Mouse (Mus musculus): ENCODE data around the gene Tmem131l.
"Not testable (repeated sequence)": the region's sequence is repeated elsewhere in the genome, so short reads cannot be mapped to it uniquely, and the experiment has no call there.

Tmem131l gene

DNA sequence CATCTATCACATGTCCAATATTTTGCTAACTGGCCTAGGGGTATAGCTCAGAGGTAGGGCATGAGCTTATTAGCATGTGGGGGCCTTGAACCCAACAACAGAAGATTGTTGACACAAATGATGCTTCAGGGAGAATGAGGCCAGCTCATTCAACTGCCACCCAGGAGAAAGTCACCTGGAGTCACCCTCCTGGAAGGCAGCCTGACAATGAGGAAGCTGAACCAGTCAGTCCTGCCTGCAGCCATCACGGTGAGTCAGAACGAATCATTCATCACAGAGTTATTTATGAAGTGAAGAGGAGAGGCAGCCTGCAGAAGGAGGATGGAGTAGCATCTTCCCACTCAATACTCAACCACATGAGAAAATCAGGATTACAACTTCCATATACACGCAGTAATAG, 124.9 kb downstream of the Tmem131l start:
- DNase-seq (ENCODE audit: low spot score in 2 of 2) = peak in 1 of 2 experiments; percentile 14

DNA sequence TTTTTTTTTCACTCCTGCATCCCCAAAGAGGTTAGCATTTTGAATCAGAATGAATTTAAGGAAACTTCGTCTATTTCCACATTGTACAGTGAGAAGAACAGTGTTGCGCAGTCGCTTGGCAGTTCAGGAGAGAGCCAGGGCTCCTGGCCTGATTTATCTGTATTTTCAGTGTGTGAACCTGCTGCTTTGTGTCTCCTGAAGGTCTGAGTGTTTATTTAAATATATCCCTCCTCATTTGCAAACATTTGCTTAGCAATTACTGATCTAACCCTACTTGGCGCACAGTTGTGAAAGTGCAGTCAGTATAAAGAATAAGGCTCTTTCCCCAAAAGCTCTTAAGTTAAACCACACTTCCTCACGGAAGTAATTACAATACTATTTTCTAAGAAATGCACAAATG, 129.3 kb downstream of the Tmem131l start:
- no peak for DNase-seq (ENCODE audit: low spot score in 2 of 2)

DNA sequence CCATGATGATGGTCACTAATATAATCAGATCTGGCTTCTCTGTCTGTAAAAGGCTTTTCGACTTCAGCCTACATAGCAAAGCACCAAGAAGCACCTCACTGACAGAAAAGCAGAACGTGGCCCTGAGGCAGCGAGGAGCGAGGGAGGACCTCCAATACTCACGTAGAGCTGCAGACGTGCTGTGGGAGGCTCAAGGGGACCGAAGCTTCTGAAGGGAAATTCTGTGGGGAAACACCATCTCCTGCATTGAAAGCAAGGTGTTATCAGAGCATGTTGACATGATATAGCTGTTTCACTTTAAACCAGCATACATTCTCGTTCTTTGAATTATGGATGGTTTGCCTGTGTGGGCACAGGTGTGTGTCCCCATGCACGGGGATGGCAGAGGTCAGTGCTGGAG, 133.8 kb downstream of the Tmem131l start:
- DNase-seq (ENCODE audit: low spot score in 2 of 2) = no peak

DNA sequence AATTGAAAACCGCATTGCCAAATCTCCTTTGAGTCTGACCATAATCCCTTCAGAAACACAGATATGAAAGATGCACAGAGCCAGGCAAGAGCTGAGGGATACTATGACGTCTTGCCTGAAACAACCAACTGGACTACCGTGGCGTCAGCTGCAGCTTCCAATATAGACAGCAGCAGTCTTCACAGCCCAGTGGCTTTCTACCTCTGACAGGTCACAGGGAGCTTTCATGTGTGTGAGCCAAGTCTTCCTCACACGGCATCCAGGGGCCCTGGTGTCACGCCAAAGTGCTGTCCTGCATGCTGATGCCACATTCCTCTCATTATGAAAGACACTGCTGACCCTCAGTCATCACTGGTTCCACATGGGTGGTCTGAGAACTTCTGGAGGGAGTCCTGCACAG, 134.8 kb downstream of the Tmem131l start:
- no peak for DNase-seq (ENCODE audit: low spot score in 2 of 2)

DNA sequence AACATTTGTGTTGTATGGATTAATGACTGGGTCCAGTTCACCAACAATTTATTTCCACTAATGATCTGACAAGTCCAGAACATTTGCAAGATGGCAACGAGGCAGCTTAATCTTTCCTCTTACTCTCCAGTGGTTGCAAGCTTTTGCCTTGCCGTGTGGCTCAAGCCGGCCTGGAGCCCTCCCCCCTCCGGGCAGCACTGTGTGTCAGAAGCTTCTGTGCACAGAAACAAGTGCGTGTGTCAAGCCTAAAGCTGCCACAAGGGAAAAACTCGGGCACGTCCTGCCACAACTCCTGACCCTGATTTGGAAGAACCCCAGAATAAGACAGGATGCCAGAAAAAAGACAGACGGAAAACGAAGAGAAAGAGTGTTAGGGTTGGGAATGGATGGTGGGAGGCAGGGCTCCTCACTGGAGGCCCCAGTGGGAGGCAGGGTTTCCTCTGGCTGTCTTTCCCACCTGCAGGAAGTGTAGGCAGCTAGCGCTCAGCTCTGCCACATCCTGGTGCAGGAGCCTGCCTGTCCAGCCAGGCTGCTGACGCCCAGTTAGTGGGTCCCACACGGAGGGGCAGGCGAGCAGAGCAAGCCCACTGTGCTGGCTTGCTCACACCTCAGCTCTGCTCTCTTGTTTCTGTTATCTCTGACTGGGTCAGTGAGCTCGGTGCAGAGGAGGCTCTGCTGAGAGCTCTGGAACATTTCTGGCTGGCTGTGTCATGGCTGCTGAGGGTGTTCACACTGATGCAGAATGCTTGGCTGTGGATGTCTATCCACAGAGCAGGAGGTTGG, 135.6 kb downstream of the Tmem131l start:
- no peak for DNase-seq (ENCODE audit: low spot score in 2 of 2)

DNA sequence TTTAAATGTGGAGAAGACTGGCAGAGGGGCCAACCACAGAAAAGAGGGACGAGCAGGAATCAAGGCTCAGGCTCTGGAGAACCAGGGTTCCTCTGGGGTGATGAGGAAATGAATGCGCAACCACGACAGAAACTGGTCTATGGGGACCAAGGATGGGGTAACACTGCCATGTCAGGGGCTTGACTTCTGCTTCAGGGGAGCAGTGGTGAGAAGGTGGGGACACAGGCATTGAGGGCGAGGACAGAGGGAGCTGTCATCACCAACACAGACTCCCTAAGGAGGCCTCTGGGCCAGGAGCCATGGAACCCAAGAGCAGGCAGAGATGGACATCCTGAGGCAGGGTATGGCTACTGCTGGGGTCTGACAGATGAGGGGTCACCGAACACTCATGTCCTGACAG, 137.0 kb downstream of the Tmem131l start:
- DNase-seq (ENCODE audit: low spot score in 2 of 2) = no peak

DNA sequence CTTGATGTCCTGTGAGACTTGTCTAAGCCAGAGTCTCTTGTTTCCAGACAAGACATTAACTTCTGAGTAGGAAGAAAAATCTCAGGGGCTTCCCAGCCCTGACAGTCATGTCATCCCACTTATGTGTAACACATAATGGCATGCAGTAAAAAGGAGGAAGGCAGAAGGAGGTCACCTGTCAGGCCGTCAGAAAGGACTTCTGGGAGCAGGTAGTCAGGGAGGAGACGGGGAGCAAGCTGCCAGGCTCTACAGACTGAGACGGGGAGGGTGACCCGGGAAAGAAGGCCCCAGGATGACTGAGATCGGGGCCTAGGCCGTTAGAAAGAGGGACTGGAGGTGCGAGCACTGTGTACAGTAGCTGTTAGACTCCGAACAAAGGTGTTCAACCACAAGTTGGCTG, 137.5 kb downstream of the Tmem131l start:
- no peak for DNase-seq (ENCODE audit: low spot score in 2 of 2)

DNA sequence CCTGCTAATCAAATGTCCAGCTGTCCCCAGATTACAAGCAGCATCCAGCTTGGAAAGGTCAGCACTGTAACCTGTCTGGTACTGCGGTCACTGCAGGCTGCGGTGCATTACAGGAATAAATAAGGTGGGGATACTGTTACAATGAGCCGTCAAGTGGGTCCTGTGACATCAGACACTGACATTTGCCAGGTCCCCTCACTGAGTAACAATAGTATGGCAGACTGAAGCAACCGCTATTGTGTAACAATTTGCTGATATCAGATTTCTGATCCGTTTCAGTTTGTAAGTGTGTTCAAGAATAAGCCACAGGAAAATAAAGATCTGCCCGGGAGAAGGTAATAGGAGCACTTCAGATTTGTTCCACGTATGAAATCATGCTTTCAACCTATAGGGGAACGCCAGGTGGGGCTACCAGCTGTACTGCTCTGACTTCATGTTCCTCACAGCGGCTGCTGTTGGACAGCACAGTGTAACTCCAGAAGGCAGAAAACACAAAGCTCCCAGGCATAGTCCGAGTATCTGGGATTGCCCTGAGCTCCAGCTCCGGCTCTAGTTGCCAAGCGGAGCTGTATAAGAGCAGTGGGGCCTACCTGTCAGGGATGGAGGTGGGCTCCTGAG, 139.1 kb downstream of the Tmem131l start:
- no peak for DNase-seq (ENCODE audit: low spot score in 2 of 2)

DNA sequence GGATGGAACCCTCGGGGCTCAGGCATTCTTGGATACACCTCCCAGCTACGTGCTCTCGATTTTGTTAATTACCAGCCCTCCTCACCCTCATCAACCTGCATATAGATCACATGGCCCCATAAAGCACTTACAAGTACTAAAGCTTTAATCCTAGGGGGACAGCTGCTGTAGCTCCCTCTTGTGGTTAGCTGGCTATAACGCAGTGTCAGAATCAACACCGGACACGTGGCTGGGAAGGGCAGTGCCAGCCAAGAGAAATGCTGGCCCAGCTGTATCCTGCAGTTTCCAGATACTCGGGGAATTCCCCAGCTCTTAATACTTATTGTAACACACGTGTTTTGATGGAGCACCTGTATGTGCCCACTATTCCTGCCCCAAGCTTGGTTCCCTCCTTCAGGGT, 140.4 kb downstream of the Tmem131l start:
- DNase-seq (ENCODE audit: low spot score in 2 of 2) = peak; percentile 23 to 24

DNA sequence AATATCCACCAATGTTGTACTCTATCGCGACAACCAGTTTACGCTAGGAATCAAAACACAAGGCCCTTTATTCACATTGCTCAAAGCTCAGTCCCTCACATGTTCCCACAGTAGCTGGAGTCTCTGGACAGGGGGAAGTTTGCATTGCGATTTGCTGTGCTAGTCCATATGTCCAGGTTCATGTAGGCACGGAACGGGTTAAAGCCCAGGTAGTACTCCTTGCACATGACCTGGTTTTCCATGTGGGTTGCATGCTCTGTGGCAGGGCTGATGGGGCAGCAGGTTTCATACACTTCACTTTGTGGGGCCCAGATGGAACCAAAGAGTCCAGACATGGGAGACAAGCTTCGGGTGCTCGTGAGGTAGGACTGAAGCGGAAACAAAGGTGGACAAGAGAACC, 141.7 kb downstream of the Tmem131l start:
- no peak for DNase-seq (ENCODE audit: low spot score in 2 of 2)

DNA sequence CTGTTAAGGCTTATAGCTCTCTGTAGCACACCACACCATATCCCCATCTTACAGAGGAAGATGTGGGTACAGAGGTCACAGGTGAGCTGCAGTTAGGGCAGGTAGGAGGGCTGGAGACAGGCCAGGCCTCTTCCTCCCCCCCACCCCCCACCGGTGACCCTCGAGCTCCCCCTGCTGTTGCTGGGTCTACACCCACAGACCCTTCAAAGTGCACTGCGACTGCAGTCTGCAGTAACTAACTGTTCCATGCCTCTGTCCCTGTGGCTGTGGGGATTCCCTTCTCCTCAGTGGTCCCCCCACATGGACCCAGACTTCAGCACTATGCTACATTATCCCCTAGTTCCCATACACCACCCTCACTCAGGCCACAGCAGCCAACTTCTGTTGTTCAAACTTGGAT, 144.2 kb downstream of the Tmem131l start:
- no peak for DNase-seq (ENCODE audit: low spot score in 2 of 2)

DNA sequence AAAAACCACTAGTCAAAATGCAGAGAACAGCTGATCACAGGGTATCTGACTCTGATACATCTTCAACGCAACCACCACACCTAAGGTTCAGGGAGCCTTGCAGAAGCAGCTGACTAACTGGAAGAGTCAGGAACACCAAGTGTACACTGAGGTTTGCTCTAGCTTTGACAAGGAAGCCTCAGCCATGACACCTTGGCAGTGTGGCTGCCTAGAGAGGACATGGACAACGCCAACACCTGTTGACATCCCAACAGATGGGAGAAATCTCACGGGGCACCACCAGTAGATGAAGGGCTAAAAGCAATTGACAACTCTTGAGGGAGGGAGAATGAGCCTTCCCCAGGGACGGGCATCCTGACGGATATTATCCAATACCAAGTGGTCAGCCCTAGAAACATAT, 144.9 kb downstream of the Tmem131l start:
- no peak for DNase-seq (ENCODE audit: low spot score in 2 of 2)

DNA sequence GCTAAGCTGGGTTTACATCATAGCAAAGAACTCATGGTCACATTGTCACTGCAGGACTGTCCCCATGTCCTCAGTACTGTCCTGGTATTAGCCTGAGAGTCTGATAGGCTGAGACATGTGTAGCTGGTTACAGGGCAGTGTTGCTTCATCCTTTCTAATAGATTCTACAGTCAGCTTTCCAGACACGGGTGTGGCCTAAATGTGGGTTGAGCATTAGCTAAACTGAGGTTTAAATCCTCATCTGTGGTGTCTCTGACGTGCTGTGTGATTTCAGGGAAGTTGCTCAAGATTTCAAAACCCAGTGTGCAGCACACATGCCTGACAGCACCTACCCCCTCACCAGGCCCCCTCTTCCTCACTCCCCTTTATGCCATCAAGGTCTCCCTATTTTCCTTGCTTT, 154.8 kb downstream of the Tmem131l start:
- DNase-seq (ENCODE audit: low spot score in 2 of 2) = no peak

DNA sequence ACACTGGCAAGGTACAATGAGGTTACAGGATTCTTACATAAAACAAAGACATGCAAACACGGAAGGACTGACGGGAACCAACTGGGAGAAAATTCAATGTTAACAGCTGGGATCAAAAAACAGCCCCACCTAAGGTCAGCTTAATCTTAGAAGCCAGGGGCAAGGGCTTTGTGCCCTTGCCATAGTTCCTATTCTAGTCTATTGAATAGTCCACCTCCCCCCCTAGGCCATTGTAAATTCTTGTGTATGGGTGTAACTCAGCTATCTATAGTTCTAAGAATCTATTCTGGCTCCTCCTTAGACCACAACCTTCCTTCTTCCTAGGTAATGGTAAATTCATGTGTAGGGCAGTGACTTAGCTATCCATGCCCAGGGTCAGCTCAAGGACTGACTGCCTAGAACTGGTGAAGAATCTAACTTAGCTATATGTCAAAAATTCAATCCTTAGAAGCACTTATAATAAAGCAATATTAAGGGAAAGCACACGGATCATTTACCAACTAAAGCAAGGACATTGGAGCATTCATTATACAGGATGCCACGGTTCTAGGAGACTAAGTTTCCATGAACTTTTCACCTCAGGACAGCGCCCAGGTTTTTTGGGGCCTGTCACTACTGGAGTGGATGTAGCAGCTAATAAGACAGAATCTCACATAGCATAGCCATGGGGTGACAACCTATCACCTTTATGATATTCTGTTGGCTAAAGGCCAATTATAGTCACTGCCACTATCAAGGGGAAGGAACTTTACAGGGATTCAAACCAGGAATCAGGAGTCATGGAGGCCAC, 160.5 kb downstream of the Tmem131l start:
- DNase-seq (ENCODE audit: low spot score in 2 of 2) = not testable (repeated sequence)

DNA sequence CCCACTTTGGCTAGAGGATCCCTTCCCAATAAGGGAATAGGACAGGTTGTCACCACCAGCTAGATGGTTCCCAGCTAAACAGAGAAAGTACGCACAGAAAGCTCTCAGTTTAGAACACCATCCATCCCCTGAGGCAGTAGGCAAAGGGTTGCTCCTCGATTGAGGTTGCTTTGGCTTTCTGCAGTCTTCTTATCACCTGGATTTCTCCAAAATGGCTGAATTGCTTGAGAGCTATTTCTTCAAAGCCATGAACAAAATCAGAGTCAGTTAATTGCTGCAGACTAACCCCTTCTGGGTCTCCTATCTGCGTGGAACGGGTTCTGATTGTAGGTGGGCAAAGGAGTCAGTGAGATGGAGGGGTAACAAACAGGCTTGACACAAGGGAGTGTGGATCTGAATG, 161.2 kb downstream of the Tmem131l start:
- DNase-seq (ENCODE audit: low spot score in 2 of 2) = no peak

DNA sequence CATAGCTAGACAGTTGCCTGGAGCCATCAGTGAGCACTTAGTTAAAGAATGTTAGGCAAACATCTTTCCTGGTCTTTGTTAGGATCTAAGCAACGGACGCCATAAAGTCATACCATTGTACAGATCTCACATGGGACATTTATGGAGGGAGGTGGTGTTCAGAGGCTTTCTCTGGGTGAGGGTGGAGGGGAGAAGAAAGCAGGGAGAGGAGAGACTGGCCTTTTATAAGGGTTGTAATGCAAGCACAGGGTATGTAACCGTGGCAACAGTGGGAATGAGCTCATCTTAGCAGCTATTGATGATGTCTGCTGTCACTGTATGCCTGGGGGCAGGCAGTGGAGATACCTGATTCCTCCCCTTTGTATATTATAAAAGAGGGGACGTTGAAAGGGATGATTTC, 163.7 kb downstream of the Tmem131l start:
- no peak for DNase-seq (ENCODE audit: low spot score in 2 of 2)

DNA sequence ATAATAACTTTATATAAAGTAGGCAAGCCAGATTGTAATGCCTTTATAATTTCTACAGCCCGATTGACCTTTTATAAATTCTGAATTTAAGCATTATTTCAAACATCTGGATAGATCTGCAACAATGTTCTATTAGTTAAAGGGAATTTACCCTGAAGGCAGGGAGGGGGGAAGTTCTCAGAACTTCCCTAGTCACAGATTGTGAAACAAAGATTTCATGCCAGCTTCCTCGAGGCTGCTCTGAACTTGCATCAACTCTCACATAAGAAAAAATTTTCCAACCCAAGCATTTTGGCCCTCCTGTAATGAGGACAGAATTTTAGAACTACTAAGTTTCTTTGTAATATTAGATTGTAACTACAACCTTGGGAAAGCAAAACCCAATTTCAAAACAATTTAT, 164.9 kb downstream of the Tmem131l start:
- DNase-seq (ENCODE audit: low spot score in 2 of 2) = not testable (repeated sequence)

DNA sequence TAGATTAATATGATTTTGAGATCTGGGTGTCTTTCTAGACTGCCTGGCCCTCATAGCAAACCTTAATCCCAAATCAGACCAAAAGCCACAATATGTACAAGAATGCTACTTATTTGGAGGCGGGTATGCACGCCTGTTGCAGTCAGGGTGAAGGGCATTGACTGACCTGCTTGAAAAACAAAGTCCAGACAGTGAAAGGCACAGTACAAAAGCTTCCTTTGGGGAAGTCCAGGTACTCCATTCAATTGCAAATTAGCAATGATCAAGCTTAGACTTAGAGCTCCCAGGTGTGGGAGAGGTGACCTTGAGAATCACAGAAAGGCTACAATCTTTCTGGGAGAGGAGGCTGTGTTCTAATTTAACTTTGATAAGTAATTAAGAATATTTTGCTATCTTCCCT, 167.1 kb downstream of the Tmem131l start:
- DNase-seq (ENCODE audit: low spot score in 2 of 2) = not testable (repeated sequence)

DNA sequence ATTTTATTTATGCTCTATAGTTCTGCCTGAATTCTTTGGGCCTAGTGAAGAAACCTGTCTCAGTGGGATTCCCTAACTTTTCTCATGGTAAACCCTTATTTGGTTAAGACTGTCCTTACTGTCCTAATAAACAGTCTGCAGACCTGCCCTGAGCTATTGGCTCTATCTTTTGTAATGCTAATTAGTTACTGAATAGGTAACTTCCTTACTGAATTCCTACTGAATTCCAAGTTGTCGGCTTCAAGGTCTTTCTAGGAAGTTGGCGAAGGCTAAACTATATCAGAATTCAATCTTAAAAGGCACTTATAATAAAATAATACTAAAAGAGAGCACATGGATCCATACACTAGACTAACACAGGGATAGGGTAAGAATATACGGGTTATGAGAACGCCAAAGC, 168.0 kb downstream of the Tmem131l start:
- not testable (repeated sequence) for DNase-seq (ENCODE audit: low spot score in 2 of 2)

DNA sequence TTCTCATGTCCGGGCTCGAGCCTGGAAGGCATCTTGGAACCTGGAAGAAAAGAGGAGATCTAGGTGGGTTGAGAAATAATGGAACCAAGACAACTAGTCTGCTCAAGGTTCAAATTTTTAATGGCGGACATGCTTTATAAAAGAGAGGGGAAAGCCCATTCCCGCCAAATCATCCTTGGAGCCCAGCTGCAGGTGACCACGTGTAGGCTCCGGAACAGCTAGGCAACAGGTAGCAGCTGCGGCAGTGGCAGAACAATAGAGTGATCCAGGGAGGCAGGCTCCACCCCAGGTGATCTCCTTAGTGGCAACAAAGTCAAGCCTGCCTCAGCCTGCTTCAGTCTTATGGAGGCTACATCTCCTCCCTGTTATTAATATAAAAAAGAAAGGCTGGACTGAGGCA, 168.4 kb downstream of the Tmem131l start:
- not testable (repeated sequence) for DNase-seq (ENCODE audit: low spot score in 2 of 2)

DNA sequence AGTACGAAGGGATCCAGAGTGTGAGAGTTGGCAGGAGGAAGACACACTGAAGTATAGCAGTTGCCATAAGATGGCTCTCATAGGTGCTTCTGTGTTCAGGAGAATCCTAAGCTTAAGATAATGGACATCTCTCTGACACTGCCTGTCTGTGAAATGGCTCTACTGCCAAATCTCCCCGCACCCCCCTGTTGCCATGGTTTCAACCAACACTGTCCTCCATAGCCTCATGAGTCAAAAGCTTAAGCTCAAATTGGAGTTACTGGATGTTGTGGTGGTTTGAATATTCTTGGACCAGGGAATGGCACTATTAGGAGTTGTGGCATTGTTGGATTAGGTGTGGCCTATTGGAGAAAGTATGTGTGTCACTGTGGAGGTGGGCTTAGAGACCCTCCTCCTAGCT, 170.2 kb downstream of the Tmem131l start:
- DNase-seq (ENCODE audit: low spot score in 2 of 2) = no peak

DNA sequence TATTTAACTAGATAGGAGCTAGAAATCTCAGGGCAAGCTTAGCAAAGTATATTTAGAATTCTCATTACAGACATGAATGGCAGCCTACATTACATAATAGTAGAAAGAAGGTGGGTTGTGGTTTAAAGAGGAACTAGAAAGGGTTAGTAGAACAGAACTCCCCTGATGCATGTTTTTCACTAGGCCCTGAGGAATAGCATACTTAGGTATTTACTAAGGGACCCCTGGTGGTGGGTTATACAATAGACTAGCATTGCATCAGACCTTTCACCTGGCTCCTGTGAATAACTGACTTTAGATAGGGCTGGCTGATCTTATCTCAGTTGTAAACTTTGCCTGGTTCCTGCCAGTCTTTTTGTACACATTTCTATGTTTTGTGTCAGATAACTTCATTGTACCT, 172.9 kb downstream of the Tmem131l start:
- not testable (repeated sequence) for DNase-seq (ENCODE audit: low spot score in 2 of 2)

DNA sequence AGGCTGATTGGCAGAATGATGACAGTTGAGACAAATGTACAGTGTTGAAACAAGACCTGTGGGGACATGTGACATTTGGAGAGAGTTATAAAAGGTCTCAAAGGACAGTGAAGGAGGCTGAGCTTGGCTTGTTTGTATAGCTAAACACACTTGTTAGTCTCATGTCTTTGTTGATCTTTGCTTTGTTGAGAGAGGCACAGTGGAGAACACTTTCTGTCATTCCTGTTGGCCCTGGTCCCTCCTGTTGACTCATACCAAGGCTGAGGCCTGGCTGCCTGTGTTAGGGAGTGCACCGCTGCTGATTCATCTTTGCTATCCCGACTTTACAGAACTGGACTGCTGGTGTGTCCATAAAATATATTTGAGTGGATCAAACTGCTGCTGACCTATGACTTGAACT, 174.8 kb downstream of the Tmem131l start:
- DNase-seq (ENCODE audit: low spot score in 2 of 2) = no peak

Data from right cerebral cortex, postnatal 36 days (tissue).